ENCODE assay signal across 25 mouse cellular contexts in the genomic region with DNA sequence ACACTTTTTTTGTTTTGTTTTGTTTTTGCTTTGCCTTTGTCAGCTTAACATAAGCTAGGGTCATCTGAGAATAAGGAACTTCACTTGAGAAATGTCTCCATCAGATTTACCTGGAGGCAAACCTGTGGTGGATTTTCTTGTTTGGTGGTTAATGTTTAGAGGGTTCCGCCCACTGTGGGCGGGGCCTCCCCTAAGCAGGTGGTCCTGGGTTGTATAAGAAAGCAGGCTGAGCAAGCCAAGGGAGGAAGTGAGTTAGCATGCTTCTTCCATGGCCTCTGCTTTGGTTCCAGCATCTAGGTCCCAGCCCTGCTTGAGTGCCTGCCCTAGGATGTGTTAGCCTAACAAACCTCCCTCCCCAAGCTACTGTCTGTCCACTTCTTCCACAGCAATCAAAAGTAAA. TPM values are rescaled to one million over a fixed set of nuclear protein-coding genes. Genes with fewer than 3 reads are reported as not detected.
DNase-seq lines count a peak whose midpoint lies in the region; ATAC-seq lines count a peak whose summit lies in the region.
"Had no signal": no experiment of that assay in that cellular context is flagged by ENCODE, and none has a peak within 500 bp of the region (broad histone marks: within the 10 kb centered on the region; RNA-seq: fewer than 3 reads in every experiment).

No protein-coding gene starts in this region.

- H3K4me3 ChIP-seq in kidney, embryonic 16.5 days (ENCODE audit: low read length), result no peak overlapping the region
- H3K4me3 ChIP-seq: embryonic facial prominence, embryonic 15.5 days; gastrocnemius, adult 2 months; hindbrain, embryonic 10.5 days; hindbrain, embryonic 13.5 days had no signal

- no peaks in the 10 kb centered on the region for H3K36me3 ChIP-seq in kidney, embryonic 16.5 days (ENCODE audit: insufficient read depth, low read length)
- H3K36me3 ChIP-seq: embryonic facial prominence, embryonic 15.5 days; hindbrain, embryonic 10.5 days; hindbrain, embryonic 13.5 days had no signal

- DNase-seq in kidney, adult 9 months, result no peak
- peak; percentile 31 for DNase-seq in thymus, postnatal 0 days (ENCODE audit: low spot score)
- DNase-seq in thymus, adult 18-20 months, result no peak
- DNase-seq in A20 (ENCODE audit: low read depth, low spot score) (peak; percentile 74), ZHBTc4 (ENCODE audit: low read depth, low spot score) (peak; percentile 51)
- no peak for DNase-seq in cerebellum, adult 11 months
- DNase-seq: adrenal gland, postnatal 10 days; adrenal gland, postnatal 36 days; cerebellum, adult 11-12 months; cerebellum, adult 8-10 months; cerebellum, postnatal 10 days; cerebellum, postnatal 36 days; embryo, embryonic 11 days; forebrain, postnatal 0 days; gastrocnemius, adult 2 months; gastrocnemius, postnatal 14 days; heart, adult 11 months had no signal

- WGBS in kidney, embryonic 16.5 days, result 31% methylated on average over 2 of the region's 2 CpGs

- no peak overlapping the region for H3K4me2 ChIP-seq in kidney, embryonic 16.5 days (replicated peaks; ENCODE audit: low read depth, low read length)
- H3K4me2 ChIP-seq: embryonic facial prominence, embryonic 15.5 days; heart, embryonic 11.5 days; hindbrain, embryonic 13.5 days had no signal

- peaks cover 4% of the 10 kb centered on the region; the same call in 1 of the 2 replicates for H3K4me1 ChIP-seq in kidney, embryonic 16.5 days (ENCODE audit: insufficient read depth, low read length)

- no peak overlapping the region for H3K27ac ChIP-seq in kidney, embryonic 16.5 days (ENCODE audit: low read length)
- H3K27ac ChIP-seq: embryonic facial prominence, embryonic 15.5 days; gastrocnemius, adult 2 months; hindbrain, embryonic 10.5 days; hindbrain, embryonic 13.5 days had no signal

- peak; percentile 39; the same call in 1 of the 2 replicates for ATAC-seq in kidney, embryonic 16.5 days (ENCODE audit: low FRiP score, low TSS enrichment)
- ATAC-seq: CD4-positive, CD25-positive, alpha-beta regulatory T cell, adult 4 months; forebrain, embryonic 14.5 days; forebrain, postnatal 0 days; hindbrain, embryonic 16.5 days had no signal

- no peak overlapping the region for H3K9ac ChIP-seq in kidney, embryonic 16.5 days (replicated peaks; ENCODE audit: low read length)
- H3K9ac ChIP-seq: embryonic facial prominence, embryonic 15.5 days; forebrain, postnatal 0 days; hindbrain, embryonic 13.5 days had no signal

- no peaks in the 10 kb centered on the region for H3K9me3 ChIP-seq in kidney, embryonic 16.5 days (ENCODE audit: low read length)
- H3K9me3 ChIP-seq: embryonic facial prominence, embryonic 15.5 days; hindbrain, embryonic 10.5 days; hindbrain, embryonic 13.5 days had no signal

- peaks cover 29% of the 10 kb centered on the region for H3K27me3 ChIP-seq in kidney, embryonic 16.5 days (ENCODE audit: insufficient read depth, low read length)

RNA-seq across cellular contexts. Expression of gene Slc41a2, which starts 3.5 kb away (rescaled TPM):
- polyA plus RNA-seq in kidney, embryonic 16.5 days (2015; fragmentation: Nextera tagmentation; extraction: Ambion mirVana), result 0.52 and 0.63 TPM in 2 replicates
- polyA plus RNA-seq in thymus, postnatal 0 days (2015; fragmentation: Nextera tagmentation; extraction: Ambion mirVana), result 0.22 and 0.39 TPM in 2 replicates

RNA-seq across cellular contexts. Expression of gene D10Wsu102e, which starts 18.8 kb away (rescaled TPM):
- polyA plus RNA-seq in kidney, embryonic 16.5 days (2015; fragmentation: Nextera tagmentation; extraction: Ambion mirVana), result 0.81 and 0.86 TPM in 2 replicates
- 0.63 and 0.66 TPM in 2 replicates for polyA plus RNA-seq in thymus, postnatal 0 days (2015; fragmentation: Nextera tagmentation; extraction: Ambion mirVana)

Comparison
In these comparisons a context has a peak if more than half of its experiments do, and no peak if none do; other contexts are left out.
1. DNase-seq: peak in thymus, postnatal 0 days (single experiment), A20 (single experiment) and ZHBTc4 (single experiment); none in kidney, adult 9 months (single experiment), thymus, adult 18-20 months (0 of 2) and cerebellum, adult 11 months (single experiment).